Mouse (Mus musculus): ENCODE measurements around the gene Calr4.

Calr4 gene

GRCm38 (mm10) chr4:109280459-109281160 is 46.3 kb downstream of the Calr4 start:
- DNase-seq: peak in 1 of 2 experiments; percentile 48

GRCm38 (mm10) chr4:109281161-109281560 is 46.9 kb downstream of the Calr4 start:
- no peak for DNase-seq

- DNase-seq: no peak
These were observed 47.7 kb downstream of the Calr4 start for GRCm38 (mm10) chr4:109281946-109282345.

- no peak for DNase-seq
These were observed 60.3 kb downstream of the Calr4 start for GRCm38 (mm10) chr4:109294629-109295028.

- no peak for DNase-seq
These were observed 62.2 kb downstream of the Calr4 start for GRCm38 (mm10) chr4:109296510-109296909.

GRCm38 (mm10) chr4:109299136-109299535 is 64.9 kb downstream of the Calr4 start:
- DNase-seq: no peak
